Mouse (Mus musculus) kidney, adult 11 months (tissue): ENCODE results near the gene Thap8.
"Not testable (repeated sequence)": the region's sequence is repeated elsewhere in the genome, so short reads cannot be mapped to it uniquely, and the experiment has no call there.

Experiments used
- DNase-seq: peaks from one replicate; pipeline ENCODE4 v3.0.0; 2022

Gene Thap8

GRCm38 (mm10) chr7:30279951-30280669 is at the start of gene Thap8, which contains the start of gene Wdr62:
Thap8 (plus strand) TSS chr7:30280094.
Wdr62 (minus strand) TSS chr7:30280419.
- peak; percentile 92 for DNase-seq

- no peak for DNase-seq
Observed at GRCm38 (mm10) chr7:30231328-30231668, 48.6 kb upstream of the Thap8 start.

GRCm38 (mm10) chr7:30231669-30232454 is 48.0 kb upstream of the Thap8 start, which contains the start of the genes Polr2i and Tbcb:
Polr2i (plus strand) TSS chr7:30231948.
Tbcb (minus strand) TSS chr7:30232272.
- peak; percentile 99 for DNase-seq

- peak; percentile 65 for DNase-seq
Observed at GRCm38 (mm10) chr7:30232631-30233148, 47.2 kb upstream of the Thap8 start.

- peak; percentile 47 for DNase-seq
Observed at GRCm38 (mm10) chr7:30233387-30233786, 46.5 kb upstream of the Thap8 start.

- peak; percentile 89 for DNase-seq
Observed at GRCm38 (mm10) chr7:30234276-30234858, 45.5 kb upstream of the Thap8 start.

- DNase-seq, result no peak
Observed at GRCm38 (mm10) chr7:30235091-30235490, 44.8 kb upstream of the Thap8 start.

GRCm38 (mm10) chr7:30235625-30236024 is 44.3 kb upstream of the Thap8 start, which contains the start of gene Ovol3:
Ovol3 (minus strand) TSS chr7:30235725.
- DNase-seq, result no peak

- DNase-seq, result not testable (repeated sequence)
Observed at GRCm38 (mm10) chr7:30237374-30237773, 42.5 kb upstream of the Thap8 start.

GRCm38 (mm10) chr7:30251956-30252954 is 27.6 kb upstream of the Thap8 start:
- DNase-seq, result peak; percentile 73

GRCm38 (mm10) chr7:30265041-30265440 is 14.9 kb upstream of the Thap8 start:
- DNase-seq, result no peak

GRCm38 (mm10) chr7:30265531-30265930 is 14.4 kb upstream of the Thap8 start:
- no peak for DNase-seq

GRCm38 (mm10) chr7:30265935-30266334 is 14.0 kb upstream of the Thap8 start:
- no peak for DNase-seq

- no peak for DNase-seq
Observed at GRCm38 (mm10) chr7:30266780-30267179, 13.1 kb upstream of the Thap8 start.

- DNase-seq, result no peak
Observed at GRCm38 (mm10) chr7:30269641-30270040, 10.3 kb upstream of the Thap8 start.

- DNase-seq, result no peak
Observed at GRCm38 (mm10) chr7:30274383-30274782, 5.5 kb upstream of the Thap8 start.

GRCm38 (mm10) chr7:30278911-30279310 is 983 bp upstream of the Thap8 start:
- no peak for DNase-seq

- DNase-seq, result no peak
Observed at GRCm38 (mm10) chr7:30279536-30279935, 358 bp upstream of the Thap8 start.

GRCm38 (mm10) chr7:30280670-30281138 is 810 bp downstream of the Thap8 start:
- peak; percentile 88 for DNase-seq

GRCm38 (mm10) chr7:30281522-30281921 is 1.6 kb downstream of the Thap8 start:
- no peak for DNase-seq

- no peak for DNase-seq
Observed at GRCm38 (mm10) chr7:30282740-30283139, 2.8 kb downstream of the Thap8 start.
